In genomic region chr17:44597918-44598504, GRCm38 (mm10) we compare ENCODE assay signal across 14 mouse cellular contexts.
DNase-seq lines count a peak whose midpoint lies in the region; ATAC-seq and TF ChIP-seq lines count a peak whose summit lies in the region.
"Had no signal": no experiment of that assay in that cellular context is flagged by ENCODE, and none has a peak within 500 bp of the region (broad histone marks: within the 10 kb centered on the region; RNA-seq: fewer than 3 reads in every experiment).

No protein-coding gene starts in this region.

- peak; percentile 56 for DNase-seq in lung, embryonic 14.5 days
- DNase-seq in lung, postnatal 14 days, result no peak
- DNase-seq in embryonic facial prominence, embryonic 14.5 days (ENCODE audit: low spot score), result peak; percentile 89
- no peak for DNase-seq in left cerebral cortex, postnatal 36 days (ENCODE audit: low spot score in 2 of 2)
- DNase-seq in thymus, adult 18-20 months, result no peak
- DNase-seq: adrenal gland, adult 8-10 months; cerebellum, postnatal 25 days; right cerebral cortex, adult 18-20 months; thymus, postnatal 36 days had no signal

- 0 out of 2 replicates have a peak, but pooled peaks cover 4% of the 10 kb centered on the region for H3K27me3 ChIP-seq in lung, embryonic 14.5 days (ENCODE audit: insufficient read depth, low read length)
- H3K27me3 ChIP-seq in embryonic facial prominence, embryonic 14.5 days (replicated peaks; ENCODE audit: control insufficient read depth, insufficient read depth, low read length), result no peaks in the 10 kb centered on the region
- H3K27me3 ChIP-seq in intestine, embryonic 16.5 days (replicated peaks; ENCODE audit: control insufficient read depth, insufficient read depth, low read length), result no peaks in the 10 kb centered on the region
- H3K27me3 ChIP-seq in limb, embryonic 15.5 days, result 0 out of 2 replicates have a peak, but pooled peaks cover 7% of the 10 kb centered on the region
- H3K27me3 ChIP-seq: forebrain, embryonic 15.5 days; hindbrain, embryonic 15.5 days had no signal

- H3K9me3 ChIP-seq in lung, embryonic 14.5 days (ENCODE audit: low read depth, low read length), result no peaks in the 10 kb centered on the region
- H3K9me3 ChIP-seq in embryonic facial prominence, embryonic 14.5 days (ENCODE audit: control insufficient read depth, low read length), result no peaks in the 10 kb centered on the region
- no peaks in the 10 kb centered on the region for H3K9me3 ChIP-seq in intestine, embryonic 16.5 days (ENCODE audit: control insufficient read depth, low read length)
- no peaks in the 10 kb centered on the region for H3K9me3 ChIP-seq in limb, embryonic 15.5 days
- H3K9me3 ChIP-seq: forebrain, embryonic 15.5 days; hindbrain, embryonic 15.5 days had no signal

- H3K36me3 ChIP-seq in lung, embryonic 14.5 days (ENCODE audit: insufficient read depth), result no peaks in the 10 kb centered on the region
- H3K36me3 ChIP-seq in embryonic facial prominence, embryonic 14.5 days (ENCODE audit: control insufficient read depth, insufficient read depth, low read length), result no peaks in the 10 kb centered on the region
- H3K36me3 ChIP-seq in intestine, embryonic 16.5 days (ENCODE audit: control insufficient read depth, insufficient read depth, low read length), result no peaks in the 10 kb centered on the region
- no peaks in the 10 kb centered on the region for H3K36me3 ChIP-seq in limb, embryonic 15.5 days
- H3K36me3 ChIP-seq: forebrain, embryonic 15.5 days; G1E; hindbrain, embryonic 15.5 days had no signal

- no peak overlapping the region for H3K27ac ChIP-seq in lung, embryonic 14.5 days (ENCODE audit: low read depth)
- H3K27ac ChIP-seq in embryonic facial prominence, embryonic 14.5 days (replicated peaks; ENCODE audit: low read depth, low read length), result peak overlapping the region; percentile 10; the same call in 1 of the 2 replicates
- peak overlapping the region; percentile 66; the same call in 1 of the 2 replicates for H3K27ac ChIP-seq in intestine, embryonic 16.5 days (ENCODE audit: low read length)
- no peak overlapping the region for H3K27ac ChIP-seq in limb, embryonic 15.5 days
- H3K27ac ChIP-seq: forebrain, embryonic 15.5 days; hindbrain, embryonic 15.5 days had no signal

- intact Hi-C loops in left cerebral cortex, postnatal 36 days (cut with DNase I), result no loop called here

- no peak overlapping the region for H3K9ac ChIP-seq in lung, embryonic 14.5 days
- no peak overlapping the region for H3K9ac ChIP-seq in embryonic facial prominence, embryonic 14.5 days (ENCODE audit: low read depth, low read length)
- no peak overlapping the region for H3K9ac ChIP-seq in intestine, embryonic 16.5 days (ENCODE audit: low read depth, low read length)
- no peak overlapping the region for H3K9ac ChIP-seq in limb, embryonic 15.5 days
- H3K9ac ChIP-seq: forebrain, embryonic 15.5 days; hindbrain, embryonic 15.5 days had no signal

- TF ChIP-seq CTCF in lung, embryonic 14.5 days (IDR thresholded peaks at IDR 0.05; ENCODE audit: low read depth), result no peak

- H3K4me1 ChIP-seq in lung, embryonic 14.5 days (ENCODE audit: insufficient read depth), result peaks cover 6% of the 10 kb centered on the region; the same call in 1 of the 2 replicates
- H3K4me1 ChIP-seq in embryonic facial prominence, embryonic 14.5 days (ENCODE audit: control insufficient read depth, insufficient read depth, low read length), result peaks cover 7% of the 10 kb centered on the region; the same call in 1 of the 2 replicates
- H3K4me1 ChIP-seq in intestine, embryonic 16.5 days (ENCODE audit: control insufficient read depth, insufficient read depth, low read length), result peaks cover 2% of the 10 kb centered on the region; the same call in 1 of the 2 replicates
- H3K4me1 ChIP-seq in limb, embryonic 15.5 days, result peaks cover 19% of the 10 kb centered on the region

- no peak overlapping the region for H3K4me3 ChIP-seq in lung, embryonic 14.5 days (ENCODE audit: low read depth, low read length)
- no peak overlapping the region for H3K4me3 ChIP-seq in embryonic facial prominence, embryonic 14.5 days (ENCODE audit: low read depth, low read length)
- H3K4me3 ChIP-seq in intestine, embryonic 16.5 days (ENCODE audit: low read length), result no peak overlapping the region
- no peak overlapping the region for H3K4me3 ChIP-seq in limb, embryonic 15.5 days
- H3K4me3 ChIP-seq: forebrain, embryonic 15.5 days; hindbrain, embryonic 15.5 days had no signal

- 49% methylated on average over 8 of the region's 8 CpGs for WGBS in lung, embryonic 14.5 days
- 36% methylated on average over 8 of the region's 8 CpGs for WGBS in embryonic facial prominence, embryonic 14.5 days
- 44% methylated on average over 8 of the region's 8 CpGs for WGBS in intestine, embryonic 16.5 days
- 31% methylated on average over 8 of the region's 8 CpGs for WGBS in limb, embryonic 15.5 days

- H3K4me2 ChIP-seq in lung, embryonic 14.5 days, result no peak overlapping the region
- H3K4me2 ChIP-seq in embryonic facial prominence, embryonic 14.5 days (ENCODE audit: low read depth, low read length), result no peak overlapping the region
- no peak overlapping the region for H3K4me2 ChIP-seq in intestine, embryonic 16.5 days (ENCODE audit: low read depth, low read length)
- H3K4me2 ChIP-seq in limb, embryonic 15.5 days, result 0 out of 2 replicates have a peak overlapping the region, but pooled peaks have one; percentile 10
- H3K4me2 ChIP-seq: forebrain, embryonic 15.5 days; hindbrain, embryonic 15.5 days had no signal

- peak; percentile 28; the same call in 1 of the 2 replicates for ATAC-seq in lung, embryonic 14.5 days (ENCODE audit: insufficient read depth)
- ATAC-seq in embryonic facial prominence, embryonic 14.5 days (ENCODE audit: low read depth), result peak; percentile 53; the same call in 1 of the 2 replicates
- 0 out of 2 replicates have a peak, but pooled peaks have one; percentile 28 for ATAC-seq in intestine, embryonic 16.5 days
- ATAC-seq in limb, embryonic 15.5 days (ENCODE audit: insufficient number of reproducible peaks, low FRiP score, low TSS enrichment, low read depth), result no peak
- ATAC-seq: forebrain, embryonic 15.5 days had no signal

Comparison
In these comparisons a context has a peak if more than half of its experiments do, and no peak if none do; other contexts are left out.
1. DNase-seq: peak in lung, embryonic 14.5 days (single experiment) and embryonic facial prominence, embryonic 14.5 days (single experiment); none in lung, postnatal 14 days (single experiment), left cerebral cortex, postnatal 36 days (0 of 2) and thymus, adult 18-20 months (0 of 2).
2. H3K27ac ChIP-seq: peak in embryonic facial prominence, embryonic 14.5 days (single experiment) and intestine, embryonic 16.5 days (single experiment); none in lung, embryonic 14.5 days (single experiment) and limb, embryonic 15.5 days (single experiment).